Mouse (Mus musculus) liver, embryonic 14.5 days (tissue): ENCODE measurements at regions not wholly inside any gene's neighbourhood (a gene's known extent, or its start where the extent isn't known, plus 50 kb on each side); places are given as distances from the start of the nearest gene placed in this dataset.
"Not testable (repeated sequence)": the region's sequence is repeated elsewhere in the genome, so short reads cannot be mapped to it uniquely, and the experiment has no call there.

Source experiments
- ATAC-seq: fragments of 200-750 bp; cut with Nextera tagmentation; 2 replicates; pipeline ENCODE4 v1.8.0; 2017; ENCODE audit warnings: moderate number of reproducible peaks, mild to moderate bottlenecking, moderate library complexity; ENCODE audit not compliant: insufficient read depth
- DNase-seq, 3 experiments: peaks; one replicate each; pipeline ENCODE4 v3.0.0-alpha.2; 2012 to 2013; ENCODE audit warnings: low read depth in 3 of 3, low spot score in 3 of 3
- H3K27ac ChIP-seq: fragments of 300-500 bp; sonication (generic); 2 replicates; pipeline ENCODE4 v1.5.1; 2014; ENCODE audit warnings: moderate library complexity, mild to moderate bottlenecking, control low read depth, inconsistent platforms
- H3K27me3 ChIP-seq: fragments of 300-500 bp; sonication (generic); 2 replicates; pipeline ENCODE4 v1.6.1; 2014; ENCODE audit warnings: mild to moderate bottlenecking, low read length, moderate library complexity; ENCODE audit not compliant: control insufficient read depth, insufficient read depth
- H3K36me3 ChIP-seq: fragments of 300-500 bp; sonication (generic); replicated peaks from 2 replicates; pipeline ENCODE4 v1.6.1; 2014; ENCODE audit warnings: low read depth; ENCODE audit not compliant: control insufficient read depth, insufficient read depth
- H3K4me1 ChIP-seq, 2 experiments: fragments of 200-500 bp in 1 of 2; fragments of 300-500 bp in 1 of 2; sonication (generic) in 1 of 2; replicated peaks; 2 replicates each; pipeline ENCODE4 v1.6.1; 2012 to 2014; ENCODE audit warnings: antibody characterized with exemption in 1 of 2, inconsistent platforms in 1 of 2, low read length in 1 of 2; ENCODE audit not compliant: control insufficient read depth in 2 of 2, insufficient read depth in 2 of 2
- H3K4me2 ChIP-seq: fragments of 300-500 bp; sonication (generic); 2 replicates; pipeline ENCODE4 v1.6.1; 2014; ENCODE audit warnings: low read depth, mild to moderate bottlenecking, control low read depth, moderate library complexity
- H3K4me3 ChIP-seq, 2 experiments: fragments of 200-500 bp in 1 of 2; fragments of 300-500 bp in 1 of 2; sonication (generic) in 1 of 2; 2 replicates each; pipeline ENCODE4 v1.5.1; 2012 to 2014; ENCODE audit warnings: low read depth in 2 of 2, low read length in 2 of 2, mild to moderate bottlenecking in 2 of 2, control low read depth in 1 of 2, inconsistent platforms in 1 of 2, moderate library complexity in 1 of 2; ENCODE audit not compliant: insufficient read depth in 1 of 2
- H3K9ac ChIP-seq: fragments of 300-500 bp; sonication (generic); replicated peaks from 2 replicates; pipeline ENCODE4 v1.6.1; 2014; ENCODE audit warnings: mild to moderate bottlenecking, control low read depth, moderate library complexity
- H3K9me3 ChIP-seq: fragments of 300-500 bp; sonication (generic); 2 replicates; pipeline ENCODE4 v1.6.1; 2016; ENCODE audit warnings: low read length, mixed read lengths; ENCODE audit not compliant: control insufficient read depth
- CTCF ChIP-seq: IDR thresholded peaks from 2 replicates; pipeline ENCODE4 v1.5.1; 2016; ENCODE audit warnings: antibody characterized with exemption, low read depth, control low read depth
- EP300 ChIP-seq: IDR thresholded peaks from 2 replicates; pipeline ENCODE4 v1.6.1; 2016; ENCODE audit warnings: antibody characterized with exemption, low read depth
- WGBS: fragments of 180-500 bp; shearing (Covaris S2); extraction: QIAGEN DNeasy Blood & Tissue Kit; methylation state at CpG from one replicate; pipeline ENCODE4 v1.1.7; 2014; ENCODE audit not compliant: insufficient replicate concordance; 5-methylcytosine and 5-hydroxymethylcytosine counted together

DNA sequence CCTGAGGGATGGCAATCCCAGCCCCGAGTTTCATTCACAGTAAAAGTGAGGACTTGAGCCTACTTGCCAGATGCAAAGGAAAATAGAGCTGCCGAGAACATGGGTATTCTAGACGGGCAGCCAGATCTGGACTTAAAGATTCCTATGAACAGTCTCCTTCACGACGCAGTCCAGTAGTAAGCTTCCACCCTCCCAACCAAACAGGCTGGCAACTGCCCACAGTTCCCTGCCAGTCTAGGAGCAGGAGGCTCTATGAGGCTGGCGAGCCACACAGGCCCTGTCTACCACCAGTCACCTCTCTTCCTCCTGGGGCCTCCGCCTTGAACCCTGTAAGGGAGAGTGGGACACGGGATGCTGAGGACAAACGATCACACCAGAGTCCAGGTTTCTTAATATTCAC is 153.5 kb upstream of the Snrpn start:
- Histone ChIP-seq H3K4me1 (no peaks in the 10 kb centered on the region), H3K9me3 (no peaks in the 10 kb centered on the region), H3K9ac (no peak overlapping the region), H3K36me3 (no peaks in the 10 kb centered on the region), H3K27me3 (no peaks in the 10 kb centered on the region), H3K4me2 (no peak overlapping the region), H3K27ac (no peak overlapping the region), H3K4me3 (no peak overlapping the region)
- WGBS: 63% methylated on average over 9 of the region's 9 CpGs
- TF ChIP-seq EP300 (no peak), CTCF (no peak)
- ATAC-seq (no peak), DNase-seq (no peak)

DNA sequence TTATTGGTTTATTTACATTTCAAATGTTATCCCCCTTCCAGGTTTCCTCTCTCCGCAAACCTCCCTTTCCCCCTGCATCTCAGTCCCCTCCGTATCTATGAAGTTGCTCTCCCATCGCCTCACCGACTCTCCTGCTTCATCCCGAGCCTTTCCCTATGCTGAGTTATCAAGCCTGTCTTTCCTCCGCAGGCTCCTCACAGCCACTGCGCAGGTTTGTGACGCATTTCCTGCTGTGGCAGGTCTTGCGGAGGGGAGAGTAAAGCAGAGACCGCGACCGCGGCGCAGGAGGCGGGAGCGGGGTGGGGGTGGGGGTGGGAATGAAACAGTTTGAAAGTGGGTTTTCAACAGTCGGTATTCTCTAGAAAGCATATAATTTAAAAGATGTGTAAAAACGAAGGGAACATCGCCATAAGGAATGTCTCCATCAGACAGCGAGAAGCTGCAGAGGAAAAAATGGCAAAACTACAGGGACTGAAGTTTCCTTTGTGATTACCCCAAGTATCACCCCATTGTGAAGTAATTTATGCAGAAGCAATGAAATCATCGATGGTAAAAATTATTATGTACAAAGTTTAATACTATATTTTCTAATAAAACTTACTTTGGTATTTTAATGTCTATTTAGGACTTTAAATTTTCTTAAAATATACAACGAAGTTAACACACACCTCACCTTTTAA is 104.3 kb upstream of the Snrpn start:
- ATAC-seq (peak; percentile 91), DNase-seq (peak; percentile 12 to 28 (median 26))
- Histone ChIP-seq H3K4me3 (peak overlapping the region; percentile 51 to 73), H3K4me2 (peak overlapping the region; percentile 56), H3K9ac (peak overlapping the region; percentile 18; the same call in 1 of the 2 replicates)
- H3K27ac ChIP-seq, H3K27me3 ChIP-seq, H3K4me1 ChIP-seq, H3K9me3 ChIP-seq, H3K36me3 ChIP-seq: not testable (repeated sequence)
- 15% methylated on average over 22 of the region's 22 CpGs for WGBS

DNA sequence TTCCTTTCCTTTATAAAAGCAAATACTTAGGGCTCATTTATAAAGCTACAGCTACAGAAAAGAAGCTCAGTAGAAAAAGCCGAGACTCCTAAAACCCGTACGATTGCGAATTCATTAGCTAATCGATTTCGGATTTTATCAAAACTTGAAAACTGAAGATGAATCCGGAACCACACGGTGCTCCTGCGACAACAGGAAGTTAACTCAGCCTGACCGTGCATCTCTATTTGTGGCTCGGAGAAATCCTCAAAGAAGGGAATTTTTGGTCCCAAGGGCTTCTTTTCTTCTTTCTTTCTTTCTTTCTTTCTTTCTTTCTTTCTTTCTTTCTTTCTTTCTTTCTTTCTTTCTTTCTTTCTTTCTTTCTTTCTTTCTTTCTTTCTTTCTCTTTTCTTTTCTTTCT is 103.7 kb upstream of the Snrpn start:
- ATAC-seq: peak; percentile 77
- 22% methylated on average over 11 of the region's 11 CpGs for WGBS
- Histone ChIP-seq H3K4me2 (peak overlapping the region; percentile 56), H3K4me3 (peak overlapping the region; percentile 24 to 51; a peak in 3 of 4 replicates), H3K9ac (peak overlapping the region; percentile 45; the same call in 1 of the 2 replicates)
- H3K27ac ChIP-seq, H3K4me1 ChIP-seq, H3K36me3 ChIP-seq, H3K9me3 ChIP-seq, H3K27me3 ChIP-seq: not testable (repeated sequence)
- peak in 1 of 3 experiments; percentile 17 for DNase-seq

- not testable (repeated sequence) for DNase-seq
Observed at GRCm38 (mm10) chr7:60238595-60239195, 98.7 kb upstream of the Snrpn start.

DNA sequence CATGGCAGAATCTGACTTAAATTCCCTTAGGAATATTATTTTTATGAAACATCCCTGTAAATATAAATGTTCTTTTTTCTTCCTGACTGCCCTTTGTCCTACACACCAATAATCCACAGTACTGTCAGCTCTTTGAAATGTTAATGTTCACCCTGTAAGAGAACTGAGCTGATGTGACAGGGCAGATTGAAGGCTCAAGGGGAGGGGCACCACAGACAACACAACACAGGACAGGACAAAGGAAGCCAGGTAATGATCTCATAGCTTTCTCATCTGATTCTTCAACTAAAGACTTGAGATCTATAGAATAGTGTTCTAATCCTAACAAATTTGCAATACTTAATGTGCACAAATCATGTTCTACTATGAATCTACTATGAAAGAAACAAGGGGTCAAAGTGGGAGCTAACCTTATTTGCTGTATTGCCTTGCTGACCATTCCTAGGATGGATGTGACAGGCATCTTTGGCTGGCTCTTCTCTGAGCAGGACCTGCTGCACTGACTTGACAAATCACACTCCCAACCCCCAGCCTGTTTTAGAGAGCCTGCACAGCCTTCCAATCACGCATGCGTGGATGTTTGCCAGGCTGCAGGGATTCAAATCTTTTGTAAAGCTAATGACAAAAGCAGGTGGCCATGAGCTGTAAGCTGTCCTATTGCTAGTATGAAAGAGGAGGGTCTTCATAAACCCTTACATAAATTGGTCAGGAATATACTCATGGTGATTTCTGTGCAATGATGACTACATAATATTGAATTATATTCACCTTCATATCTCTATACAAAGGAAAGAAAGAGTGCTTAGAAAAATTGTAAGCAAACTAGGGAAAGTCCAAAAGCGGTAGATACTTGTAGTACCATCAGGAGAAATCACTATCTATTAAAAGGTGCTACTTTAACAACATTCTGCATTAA is 76.6 kb upstream of the Snrpn start:
- WGBS: 46% methylated on average over 3 of the region's 3 CpGs

More at GRCm38 (mm10) chr7:60238595-60239195, 98.7 kb upstream of the Snrpn start:
- WGBS: 1% methylated on average over 4 of the region's 4 CpGs
- not testable (repeated sequence) for H3K4me1 ChIP-seq, H3K27ac ChIP-seq, H3K9me3 ChIP-seq, ATAC-seq, H3K4me2 ChIP-seq, H3K9ac ChIP-seq, H3K27me3 ChIP-seq, H3K36me3 ChIP-seq, H3K4me3 ChIP-seq
- TF ChIP-seq CTCF: peak; percentile 27; the same call in 1 of the 2 replicates

More for the DNA sequence above, 76.6 kb upstream of the Snrpn start:
- not testable (repeated sequence) for H3K4me2 ChIP-seq, DNase-seq, H3K9me3 ChIP-seq, H3K9ac ChIP-seq, ATAC-seq, H3K4me3 ChIP-seq, H3K27ac ChIP-seq, H3K4me1 ChIP-seq, H3K27me3 ChIP-seq, H3K36me3 ChIP-seq
